Mouse (Mus musculus) stomach, postnatal 0 days (tissue): ENCODE results near the gene Ola1.

Source experiments
- CTCF ChIP-seq: IDR thresholded peaks from 2 replicates; pipeline ENCODE4 v1.5.1; 2016; ENCODE audit warnings: antibody characterized with exemption, low read depth, mild to moderate bottlenecking, moderate library complexity
- EP300 ChIP-seq: optimal IDR thresholded peaks from 2 replicates; pipeline ENCODE3; 2016; ENCODE audit warnings: antibody characterized with exemption

DNA sequence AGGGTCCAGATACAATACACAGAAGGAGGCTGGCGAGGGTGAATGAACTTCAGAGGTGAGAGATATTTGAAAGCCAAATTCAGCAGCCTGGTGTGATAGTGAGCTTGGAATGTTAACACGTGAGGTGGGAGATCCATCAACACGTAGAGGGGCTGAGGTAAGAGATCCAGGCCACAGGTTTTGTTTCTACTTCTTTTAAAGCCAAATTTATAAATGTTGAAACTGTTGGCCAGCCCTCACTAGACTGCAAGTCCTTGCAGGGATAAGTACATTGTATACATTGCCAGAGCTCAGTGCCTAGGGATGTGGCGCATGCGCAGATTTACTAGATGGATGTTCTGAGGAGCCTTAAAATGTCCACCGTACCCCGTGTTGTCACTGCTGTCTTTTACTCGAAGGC, 168.3 kb downstream of the Ola1 start:
- TF ChIP-seq CTCF (no peak), EP300 (no peak)
